Mouse (Mus musculus) lung, postnatal 0 days (tissue): ENCODE results near the gene Csnka2ip. TPM values are rescaled to one million over a fixed set of nuclear protein-coding genes. Genes with fewer than 3 reads are reported as not detected.

ENCODE experiments used
- ATAC-seq: fragments of 200-750 bp; cut with Nextera tagmentation; 2 replicates; pipeline ENCODE4 v1.8.0; 2017; ENCODE audit warnings: moderate library complexity
- DNase-seq: peaks from one replicate; pipeline ENCODE4 v3.0.0-alpha.2; 2016; ENCODE audit warnings: low spot score
- H3K27ac ChIP-seq: fragments of 300-500 bp; sonication (generic); 2 replicates; pipeline ENCODE4 v1.5.1; 2014; ENCODE audit warnings: antibody characterized with exemption, mild to moderate bottlenecking, low read length, mixed read lengths
- H3K27me3 ChIP-seq: fragments of 300-500 bp; sonication (generic); replicated peaks from 2 replicates; pipeline ENCODE4 v1.6.1; 2014; ENCODE audit warnings: low read length, mixed read lengths; ENCODE audit not compliant: insufficient read depth
- H3K36me3 ChIP-seq: fragments of 300-500 bp; sonication (generic); 2 replicates; pipeline ENCODE4 v1.6.1; 2014; ENCODE audit warnings: low read length, mixed read lengths; ENCODE audit not compliant: insufficient read depth
- H3K4me1 ChIP-seq: fragments of 300-500 bp; sonication (generic); 2 replicates; pipeline ENCODE4 v1.6.1; 2014; ENCODE audit warnings: antibody characterized with exemption, low read depth, low read length, mixed read lengths; ENCODE audit not compliant: insufficient read depth
- H3K4me2 ChIP-seq: fragments of 300-500 bp; sonication (generic); replicated peaks from 2 replicates; pipeline ENCODE4 v1.6.1; 2014; ENCODE audit warnings: low read depth, mild to moderate bottlenecking, low read length, moderate library complexity, mixed read lengths
- H3K4me3 ChIP-seq: fragments of 300-500 bp; sonication (generic); 2 replicates; pipeline ENCODE4 v1.5.1; 2014; ENCODE audit warnings: low read depth, low read length
- H3K9ac ChIP-seq: fragments of 300-500 bp; sonication (generic); replicated peaks from 2 replicates; pipeline ENCODE4 v1.6.1; 2014; ENCODE audit warnings: low read depth, mild to moderate bottlenecking
- H3K9me3 ChIP-seq: fragments of 300-500 bp; sonication (generic); 2 replicates; pipeline ENCODE4 v1.6.1; 2016; ENCODE audit warnings: low read length, mixed read lengths
- CTCF ChIP-seq: IDR thresholded peaks from 2 replicates; pipeline ENCODE4 v1.5.1; 2016; ENCODE audit warnings: antibody characterized with exemption, mild to moderate bottlenecking
- EP300 ChIP-seq: IDR thresholded peaks from 2 replicates; pipeline ENCODE4 v1.6.1; 2016; ENCODE audit warnings: antibody characterized with exemption, mild to moderate bottlenecking, control low read depth
- WGBS: fragments of 180-500 bp; shearing (Covaris S2); extraction: QIAGEN DNeasy Blood & Tissue Kit; methylation state at CpG from one replicate; pipeline ENCODE4 v1.1.7; 2014; 5-methylcytosine and 5-hydroxymethylcytosine counted together
- polyA plus RNA-seq: library from polyadenylated mRNA; unstranded; fragments of >200 nt; fragmentation: Nextera tagmentation; extraction: Ambion mirVana; gene quantifications from 2 replicates; pipeline ENCODE4 v1.2.1, GENCODE M21; 2015

Csnka2ip gene
- not detected in 2 replicates for polyA plus RNA-seq

DNA sequence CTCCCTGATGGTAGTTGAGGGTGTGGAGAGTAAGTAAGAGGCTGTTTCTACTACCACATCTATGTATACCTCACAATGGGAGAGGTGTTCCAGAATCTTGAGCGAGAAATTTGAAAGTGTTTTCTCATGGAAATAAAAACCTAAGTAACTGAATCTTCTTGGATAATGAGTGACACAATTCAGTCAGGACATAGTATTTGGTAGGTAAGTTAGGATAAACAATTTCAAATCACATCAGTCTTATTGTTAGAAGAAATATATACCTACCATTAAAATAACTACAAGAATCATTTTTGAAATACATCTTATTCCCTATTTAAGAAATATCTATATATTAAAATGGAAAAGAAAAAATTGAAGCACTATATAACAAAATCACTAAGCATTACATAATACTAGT is at the start of gene Csnka2ip:
Csnka2ip (minus strand) TSS at position 101 of the 400 bp plus-strand sequence.
- Histone ChIP-seq H3K4me1 (no peaks in the 10 kb centered on the region), H3K36me3 (no peaks in the 10 kb centered on the region), H3K9ac (no peak within 1 kb of the TSS), H3K4me2 (no peak within 1 kb of the TSS), H3K27me3 (no peaks in the 10 kb centered on the region), H3K27ac (no peak within 1 kb of the TSS), H3K4me3 (no peak within 1 kb of the TSS), H3K9me3 (no peaks in the 10 kb centered on the region)
- WGBS = 96% methylated on average over 1 of the region's 1 CpGs
- DNase-seq (no peak), ATAC-seq (no peak)
- TF ChIP-seq EP300 (no peak), CTCF (no peak)

GRCm38 (mm10) chr16:64649594-64650290 is 47.5 kb upstream of the Csnka2ip start:
- Histone ChIP-seq H3K4me2 (no peak overlapping the region), H3K9me3 (no peaks in the 10 kb centered on the region), H3K27ac (no peak overlapping the region), H3K27me3 (no peaks in the 10 kb centered on the region), H3K36me3 (no peaks in the 10 kb centered on the region), H3K4me3 (no peak overlapping the region), H3K4me1 (no peaks in the 10 kb centered on the region), H3K9ac (no peak overlapping the region)
- TF ChIP-seq CTCF (no peak), EP300 (no peak)
- ATAC-seq = no peak
- DNase-seq = no peak
- 61% methylated on average over 13 of the region's 13 CpGs for WGBS

- ATAC-seq = no peak
- Histone ChIP-seq H3K27ac (no peak overlapping the region), H3K4me1 (no peaks in the 10 kb centered on the region), H3K9ac (no peak overlapping the region), H3K27me3 (no peaks in the 10 kb centered on the region), H3K4me3 (no peak overlapping the region), H3K4me2 (no peak overlapping the region), H3K36me3 (no peaks in the 10 kb centered on the region), H3K9me3 (no peaks in the 10 kb centered on the region)
- DNase-seq = no peak
- 82% methylated on average over 2 of the region's 2 CpGs for WGBS
- TF ChIP-seq EP300 = no peak
- TF ChIP-seq CTCF = no peak
These were observed 45.6 kb upstream of the Csnka2ip start for GRCm38 (mm10) chr16:64647771-64648170.

DNA sequence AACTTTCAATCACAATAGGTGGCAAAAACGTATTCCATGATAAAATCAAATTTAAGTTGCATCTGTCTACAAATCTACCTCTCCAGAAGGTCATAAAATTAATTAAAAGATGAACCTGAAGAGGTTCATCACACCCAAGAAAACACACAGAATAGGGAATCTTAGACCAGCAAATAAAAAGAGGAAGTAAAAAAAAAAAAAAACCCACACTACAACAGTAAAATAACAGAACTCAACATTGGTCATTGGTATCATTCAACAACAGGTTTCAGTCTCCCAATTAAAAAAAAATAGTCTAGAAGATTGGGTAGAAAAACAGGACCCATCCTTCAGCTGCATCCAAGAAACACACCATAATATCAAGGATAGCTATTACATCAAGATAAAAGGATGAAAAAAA is 32.9 kb upstream of the Csnka2ip start:
- no peak overlapping the region for H3K4me2 ChIP-seq
- H3K27me3 ChIP-seq = no peaks in the 10 kb centered on the region
- no peak overlapping the region for H3K27ac ChIP-seq
- H3K36me3 ChIP-seq = no peaks in the 10 kb centered on the region
- 55% methylated on average over 1 of the region's 1 CpGs for WGBS
- H3K9ac ChIP-seq = no peak overlapping the region
- TF ChIP-seq CTCF (no peak), EP300 (no peak)
- no peak overlapping the region for H3K4me3 ChIP-seq
- DNase-seq (no peak), ATAC-seq (no peak)
- H3K9me3 ChIP-seq = no peaks in the 10 kb centered on the region
- H3K4me1 ChIP-seq = no peaks in the 10 kb centered on the region

GRCm38 (mm10) chr16:64620116-64620515 is 17.9 kb upstream of the Csnka2ip start:
- no peak for DNase-seq
- no peak overlapping the region for H3K27ac ChIP-seq
- H3K4me2 ChIP-seq = no peak overlapping the region
- H3K9me3 ChIP-seq = no peaks in the 10 kb centered on the region
- no peaks in the 10 kb centered on the region for H3K27me3 ChIP-seq
- WGBS = 81% methylated on average over 6 of the region's 6 CpGs
- no peak overlapping the region for H3K9ac ChIP-seq
- no peaks in the 10 kb centered on the region for H3K36me3 ChIP-seq
- ATAC-seq = no peak
- H3K4me3 ChIP-seq = no peak overlapping the region
- no peaks in the 10 kb centered on the region for H3K4me1 ChIP-seq
- no peak for TF ChIP-seq CTCF
- no peak for TF ChIP-seq EP300

DNA sequence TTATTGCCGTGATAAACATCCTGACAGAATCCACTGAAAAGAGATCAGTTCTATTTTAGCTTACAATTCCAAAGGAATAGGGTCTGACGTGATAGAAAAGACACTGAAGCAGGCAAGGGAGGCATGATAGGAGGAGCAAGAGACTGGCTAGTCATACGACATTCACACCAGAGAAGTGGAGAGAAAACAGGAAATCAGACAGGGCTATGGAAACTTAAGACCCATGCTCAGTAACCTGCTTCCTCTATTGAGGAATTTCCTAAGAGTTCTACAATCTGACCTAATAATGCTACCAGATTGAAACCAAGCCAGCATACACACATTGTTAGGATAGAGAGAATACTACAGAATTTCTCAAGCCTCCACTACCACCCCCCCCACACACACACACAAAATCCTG is 12.4 kb upstream of the Csnka2ip start:
- 62% methylated on average over 3 of the region's 3 CpGs for WGBS
- TF ChIP-seq EP300 (no peak), CTCF (no peak)
- no peak overlapping the region for H3K4me2 ChIP-seq
- no peaks in the 10 kb centered on the region for H3K36me3 ChIP-seq
- no peaks in the 10 kb centered on the region for H3K27me3 ChIP-seq
- DNase-seq (no peak), ATAC-seq (no peak)
- H3K4me3 ChIP-seq = no peak overlapping the region
- no peaks in the 10 kb centered on the region for H3K4me1 ChIP-seq
- no peaks in the 10 kb centered on the region for H3K9me3 ChIP-seq
- H3K9ac ChIP-seq = no peak overlapping the region
- no peak overlapping the region for H3K27ac ChIP-seq

DNA sequence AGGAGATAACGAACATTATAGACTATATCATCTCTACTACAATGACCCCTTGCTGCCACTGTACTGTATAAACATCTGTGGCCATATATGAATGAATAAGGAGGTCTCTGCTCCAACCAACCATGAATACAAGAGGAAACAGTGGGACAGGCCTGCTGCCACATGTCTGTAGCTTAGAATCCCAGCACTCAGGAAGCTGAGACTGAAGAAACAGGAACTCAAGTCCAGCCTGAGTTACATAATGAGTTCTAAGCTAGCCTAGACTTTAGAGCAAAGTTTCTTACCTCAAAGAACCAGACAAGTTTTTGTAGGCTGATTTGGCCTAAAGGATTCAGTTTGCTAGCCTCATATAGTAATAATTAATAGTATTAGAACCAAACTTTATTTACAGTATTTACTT is 5.6 kb upstream of the Csnka2ip start:
- 66% methylated on average over 1 of the region's 1 CpGs for WGBS
- no peak overlapping the region for H3K27ac ChIP-seq
- TF ChIP-seq EP300 (no peak), CTCF (no peak)

More for the DNA sequence above, 5.6 kb upstream of the Csnka2ip start:
- no peak overlapping the region for H3K4me3 ChIP-seq
- H3K27me3 ChIP-seq = no peaks in the 10 kb centered on the region
- H3K36me3 ChIP-seq = no peaks in the 10 kb centered on the region
- no peak overlapping the region for H3K4me2 ChIP-seq
- no peak overlapping the region for H3K9ac ChIP-seq
- DNase-seq (no peak), ATAC-seq (no peak)
- H3K9me3 ChIP-seq = no peaks in the 10 kb centered on the region
- H3K4me1 ChIP-seq = no peaks in the 10 kb centered on the region
